Mouse (Mus musculus): ENCODE measurements at regions not wholly inside any gene's neighbourhood (a gene's known extent, or its start where the extent isn't known, plus 50 kb on each side); places are given as distances from the start of the nearest gene placed in this dataset.

DNA sequence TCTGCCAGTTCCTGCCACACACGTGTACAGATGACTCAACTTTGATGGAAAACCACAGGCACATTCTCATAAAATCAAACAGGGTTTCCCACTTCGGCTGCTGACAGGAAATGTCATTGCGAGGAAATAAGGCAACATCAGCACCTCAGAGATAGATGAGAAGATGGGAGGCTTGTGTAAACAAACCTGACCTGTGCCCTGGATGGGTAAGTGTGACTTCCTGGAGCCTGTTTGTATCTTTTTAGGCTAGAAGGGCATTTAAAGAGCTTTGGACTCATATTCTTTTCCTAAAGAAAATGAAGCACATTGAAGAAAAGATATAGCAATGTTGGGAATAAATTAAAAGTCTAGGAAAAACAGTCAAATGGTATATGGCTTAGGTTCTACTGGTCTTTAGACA lies 449.0 kb downstream of the Isl1 start:
- TF ChIP-seq CTCF (IDR thresholded peaks at IDR 0.05; ENCODE audit: borderline replicate concordance, extremely low read depth, insufficient read depth, insufficient read length) (no peak), POLR2A (IDR thresholded peaks at IDR 0.05; ENCODE audit: borderline replicate concordance, extremely low read depth, insufficient read depth, insufficient read length, poor library complexity, severe bottlenecking) (no peak)

Measured in brain, embryonic 14.5 days (tissue).